Mouse (Mus musculus) monocyte, adult 5-6 weeks (primary cell): ENCODE measurements around the gene Cbx4. TPM values are rescaled to one million over a fixed set of nuclear protein-coding genes. Genes with fewer than 3 reads are reported as not detected.
A peak's percentile ranks its signal among the peaks of the same experiment; 100 is the strongest.
"Not testable (repeated sequence)": the region's sequence is repeated elsewhere in the genome, so short reads cannot be mapped to it uniquely, and the experiment has no call there.

Experiments used
- ATAC-seq: fragments of 153-309, 156-312 bp; replicated peaks from 2 replicates; pipeline ENCODE4 v1.8.0; 2017; ENCODE audit warnings: mild to moderate bottlenecking; ENCODE audit not compliant: low TSS enrichment, insufficient number of reproducible peaks, severe bottlenecking, poor library complexity, low FRiP score
- total RNA-seq: library from RNA; stranded (forward); fragments of 200-1000, 200-491, 200-594 nt; gene quantifications from 3 replicates; pipeline ENCODE4 v1.2.3, GENCODE M21; 2017

Gene Cbx4
- total RNA-seq, 1 experiment from 2014 or later = 42.2 TPM

- ATAC-seq = no peak
These were observed 31.0 kb upstream of the Cbx4 start for GRCm38 (mm10) chr11:119116992-119117391.

DNA sequence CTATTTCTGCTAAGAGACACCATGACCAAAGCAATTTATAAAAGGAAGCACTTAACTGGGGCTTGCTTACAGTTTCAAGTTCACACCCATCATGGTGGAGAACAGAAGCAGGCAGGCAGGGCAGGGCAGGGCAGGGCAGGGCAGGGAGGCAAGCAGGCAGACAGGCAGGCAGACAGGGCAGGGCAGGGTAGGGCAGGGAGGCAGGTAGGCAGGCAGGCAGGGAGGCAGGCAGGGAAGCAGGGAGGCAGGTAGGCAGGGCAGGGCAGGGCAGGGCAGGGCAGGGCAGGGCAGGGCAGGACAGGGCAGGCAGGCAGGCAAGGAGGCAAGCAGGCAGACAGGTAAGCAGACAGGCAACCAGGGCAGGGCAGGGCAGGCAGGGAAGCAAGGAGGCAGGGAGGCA lies 26.7 kb upstream of the Cbx4 start:
- no peak for ATAC-seq

DNA sequence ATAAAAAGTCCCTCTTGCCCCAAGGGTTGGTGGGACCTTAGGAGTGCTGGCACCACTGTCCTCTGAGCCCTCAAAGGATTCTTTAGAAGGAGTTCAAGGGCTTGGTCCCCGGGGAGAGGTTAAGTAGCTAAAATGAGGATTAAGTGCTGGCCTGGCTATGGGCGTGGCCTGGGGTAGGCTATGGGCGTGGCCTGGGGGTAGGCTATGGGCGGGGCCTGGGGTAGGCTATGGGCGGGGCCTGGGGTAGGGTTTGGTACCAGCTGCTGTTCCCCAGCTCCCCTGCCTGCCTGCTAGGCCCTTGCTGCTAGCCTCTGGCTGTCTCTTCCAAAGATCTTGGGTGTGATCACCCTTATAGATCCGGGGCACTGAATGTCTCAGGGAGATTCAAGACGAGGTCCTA lies 25.3 kb upstream of the Cbx4 start:
- peak; percentile 48; the same call in 1 of the 2 replicates for ATAC-seq

DNA sequence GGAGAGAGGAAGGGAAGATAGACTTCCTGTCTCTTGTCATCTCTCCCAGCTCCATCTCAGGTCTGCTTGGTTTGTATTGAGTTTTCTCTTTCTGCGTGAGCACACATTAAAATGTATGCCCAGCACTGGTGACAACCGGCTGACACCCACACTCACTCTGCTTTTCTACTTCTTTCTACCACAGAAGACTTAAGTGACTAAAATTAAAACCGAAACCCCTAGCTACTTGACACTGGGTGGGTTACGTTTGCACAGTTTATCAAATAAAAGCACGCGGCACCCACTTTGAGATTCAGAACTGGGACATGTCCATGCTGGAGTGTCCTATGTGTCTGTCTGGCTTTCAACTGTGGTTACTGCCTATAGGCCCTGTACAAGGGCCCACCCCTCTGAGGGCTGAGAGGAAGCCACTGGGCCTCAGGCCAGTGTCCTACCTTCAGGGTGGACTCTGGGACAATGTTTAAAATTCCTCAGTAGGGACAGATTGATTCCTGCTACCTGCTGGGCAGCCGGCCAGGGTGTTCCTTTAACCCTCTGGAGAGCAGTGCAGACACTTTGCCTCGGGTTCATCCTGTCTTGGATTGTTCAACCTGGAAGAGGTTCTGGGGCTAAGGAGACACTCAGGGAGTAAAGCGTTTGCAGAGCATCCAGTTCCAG lies 23.5 kb upstream of the Cbx4 start:
- ATAC-seq = no peak

- ATAC-seq = no peak
These were observed 22.7 kb upstream of the Cbx4 start for GRCm38 (mm10) chr11:119108573-119109263.

- ATAC-seq = no peak
These were observed 20.3 kb upstream of the Cbx4 start for GRCm38 (mm10) chr11:119106289-119106688.

GRCm38 (mm10) chr11:119105748-119106147 lies 19.7 kb upstream of the Cbx4 start:
- no peak for ATAC-seq

DNA sequence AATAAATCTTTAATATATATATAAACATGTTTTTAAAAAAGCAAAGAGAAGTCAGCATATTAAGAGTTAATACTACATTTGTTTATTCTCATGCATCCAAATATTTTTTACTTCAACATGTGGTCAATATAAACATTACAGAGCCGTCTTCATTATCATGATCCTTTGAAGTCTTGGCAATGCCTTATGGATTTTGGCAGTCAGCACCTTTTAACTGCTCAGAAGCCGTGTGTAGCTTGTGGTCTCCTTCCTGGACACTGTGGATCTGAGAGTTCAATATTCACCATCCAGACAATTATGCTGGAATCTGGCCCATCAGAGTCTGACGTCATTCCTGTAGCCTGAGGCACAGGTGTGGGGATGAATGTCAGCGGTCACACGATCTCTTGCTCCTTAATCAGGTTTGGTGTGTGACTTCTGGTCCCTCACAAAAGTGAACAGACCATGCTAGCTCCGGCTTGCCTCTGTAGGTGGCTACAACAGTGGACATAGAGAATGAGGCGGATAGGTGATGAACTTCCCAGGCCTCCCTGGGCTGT lies 19.1 kb upstream of the Cbx4 start:
- no peak for ATAC-seq

DNA sequence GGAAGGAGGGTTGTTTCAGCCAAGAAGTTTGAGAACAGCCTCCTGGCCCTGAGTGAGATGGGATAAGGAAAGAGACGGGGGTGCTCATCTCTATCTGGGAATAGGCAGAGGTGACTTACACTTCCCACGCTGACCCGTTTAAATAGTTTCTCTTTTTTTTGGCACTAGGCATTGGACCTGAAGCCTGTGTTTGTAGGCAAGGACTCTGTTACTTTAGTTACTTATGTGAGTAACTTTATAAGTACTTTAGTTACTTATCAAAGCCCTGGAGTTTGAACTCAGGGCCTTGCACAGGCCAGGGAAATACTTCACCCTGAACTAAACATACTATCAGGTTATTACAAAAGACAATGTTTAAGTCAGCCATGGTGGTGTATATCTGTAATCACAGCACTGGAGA lies 18.0 kb upstream of the Cbx4 start:
- ATAC-seq = no peak

DNA sequence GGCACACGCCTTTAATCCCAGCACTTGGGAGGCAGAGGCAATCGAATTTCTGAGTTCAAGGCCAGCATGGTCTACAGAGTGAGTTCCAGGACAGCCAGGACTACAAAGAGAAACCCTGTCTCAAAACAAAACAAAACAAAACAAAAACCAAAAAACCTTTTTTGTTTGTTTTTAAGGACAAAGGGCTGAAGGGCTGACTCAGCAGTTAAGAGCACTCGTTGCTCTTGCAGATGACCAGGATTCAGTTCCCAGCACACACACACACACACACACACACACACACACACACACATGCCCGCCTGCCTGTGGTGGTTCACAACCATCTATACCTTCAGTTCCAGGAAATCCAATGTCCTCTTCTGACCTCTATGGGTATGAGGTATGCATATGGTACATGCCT lies 14.3 kb upstream of the Cbx4 start:
- not testable (repeated sequence) for ATAC-seq

GRCm38 (mm10) chr11:119098202-119098601 lies 12.2 kb upstream of the Cbx4 start:
- no peak for ATAC-seq

DNA sequence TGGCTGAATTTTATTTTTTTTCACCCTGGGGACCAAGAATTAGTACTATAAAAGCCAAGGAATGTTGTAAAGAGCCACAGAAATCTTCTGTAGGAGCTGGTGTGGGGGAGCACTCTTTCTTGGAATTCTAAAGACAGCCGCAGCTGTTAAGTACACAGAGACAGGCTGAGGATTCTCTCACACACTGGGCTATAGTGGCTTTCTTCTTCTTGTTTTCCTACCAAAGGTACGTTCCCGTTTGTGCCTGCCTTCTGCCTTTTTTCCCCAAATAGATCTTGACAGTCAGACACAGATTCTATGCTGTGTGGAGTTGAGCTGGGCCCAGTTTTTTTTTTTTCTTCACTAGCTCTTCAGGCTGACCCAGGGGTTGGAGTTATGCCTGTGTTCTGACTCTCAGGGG lies 9.4 kb upstream of the Cbx4 start:
- no peak for ATAC-seq

DNA sequence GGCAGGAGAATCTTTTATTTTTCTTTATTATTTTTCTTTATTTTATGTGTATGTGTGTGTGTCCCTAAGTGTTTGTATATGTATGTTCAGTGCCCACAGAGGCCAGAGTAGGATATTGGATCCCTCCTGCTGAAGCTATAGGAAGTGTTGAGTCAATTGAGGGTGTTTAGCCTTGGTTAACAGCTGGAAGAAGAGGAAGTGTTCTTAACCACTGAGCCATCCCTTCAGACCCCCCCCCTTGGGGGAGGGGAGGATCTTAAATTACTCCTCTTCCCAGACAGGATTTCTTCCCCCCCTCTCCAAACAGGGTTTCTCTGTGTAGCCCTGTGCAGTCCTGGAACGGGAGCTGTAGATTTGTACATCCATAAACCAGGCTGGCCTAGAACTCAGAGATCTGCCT lies 7.3 kb upstream of the Cbx4 start:
- no peak for ATAC-seq

GRCm38 (mm10) chr11:119092286-119092685 lies 6.3 kb upstream of the Cbx4 start:
- ATAC-seq = no peak

- ATAC-seq = peak; percentile 38; the same call in 1 of the 2 replicates
These were observed 5.6 kb upstream of the Cbx4 start for GRCm38 (mm10) chr11:119091598-119091991.

DNA sequence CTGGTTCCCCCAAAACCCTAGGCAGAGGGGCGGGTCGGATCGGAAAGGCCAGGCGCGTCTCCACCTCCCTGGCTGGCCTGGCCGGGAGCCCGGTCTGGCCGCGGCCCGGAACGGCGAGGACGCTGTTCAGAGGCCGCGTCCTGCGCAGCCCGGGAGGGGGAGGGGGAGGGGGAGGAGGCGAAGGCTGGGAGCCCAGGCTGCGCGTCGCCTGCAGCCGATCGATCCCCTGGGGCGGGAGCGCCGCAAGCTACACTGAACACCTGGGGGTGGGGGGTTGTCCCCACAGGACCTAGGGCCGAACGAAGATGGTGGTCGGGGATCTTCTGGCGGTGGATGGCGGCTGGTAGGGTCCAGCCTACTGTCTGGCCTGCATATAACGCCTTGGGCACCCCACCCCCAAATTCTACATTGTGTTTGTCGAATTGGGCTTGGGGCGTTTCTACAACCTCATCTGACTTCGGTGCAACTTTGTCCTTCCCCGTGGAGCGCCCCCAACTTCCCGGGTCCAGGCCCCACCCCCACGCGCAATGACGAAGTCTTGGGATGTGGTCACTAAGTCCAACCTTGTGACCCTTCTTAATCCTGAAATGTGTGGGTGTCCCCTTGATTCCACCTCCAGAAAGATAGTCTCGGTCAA lies 5.1 kb upstream of the Cbx4 start:
- no peak for ATAC-seq

DNA sequence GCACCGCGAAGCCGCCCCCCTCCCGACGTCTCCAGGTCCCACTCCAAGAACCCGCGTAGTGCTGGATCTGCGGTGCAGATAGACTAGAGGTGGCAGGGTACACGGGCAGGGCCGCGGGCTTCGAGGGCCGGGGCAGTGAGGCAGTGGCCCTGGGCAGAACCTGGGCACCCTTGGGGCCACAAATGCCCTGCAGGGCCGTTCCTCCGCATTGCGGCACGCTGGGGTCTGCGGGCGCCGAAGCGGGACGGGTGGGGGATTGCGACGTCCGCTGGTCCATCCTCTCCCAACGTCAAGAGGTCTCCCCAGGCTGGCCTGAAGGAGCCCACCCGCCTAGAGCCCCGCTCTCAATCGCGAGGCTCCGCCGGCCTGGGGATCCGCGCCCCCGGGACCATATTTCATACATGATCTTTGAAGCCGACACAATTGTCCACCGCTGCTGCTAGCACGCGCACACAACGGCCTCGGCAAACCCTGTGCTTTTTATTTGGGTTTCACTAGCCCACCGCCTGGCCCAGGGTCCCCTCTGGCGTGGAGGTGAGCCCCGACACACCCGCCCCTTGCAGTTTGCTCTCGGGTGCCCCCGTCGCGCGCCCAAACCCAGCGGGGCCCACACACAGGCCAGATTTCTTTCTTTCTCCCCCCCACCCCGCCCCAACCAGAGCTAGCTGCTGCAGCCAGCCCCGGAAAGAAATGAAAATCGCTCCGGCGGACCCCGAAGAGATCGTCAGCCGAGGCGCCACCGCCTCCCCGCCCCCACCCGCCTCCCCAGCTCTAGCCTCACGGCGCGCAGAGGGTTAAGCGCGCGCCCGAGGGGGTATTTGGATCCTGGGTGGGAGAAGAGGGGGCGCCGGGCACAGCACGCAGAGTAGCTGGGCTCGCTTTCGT lies 4.3 kb upstream of the Cbx4 start:
- no peak for ATAC-seq

GRCm38 (mm10) chr11:119089235-119090075 lies 3.4 kb upstream of the Cbx4 start:
- ATAC-seq = 0 out of 2 replicates have a peak, but pooled peaks have one; percentile 7
